Mouse (Mus musculus) right cerebral cortex, adult 18-20 months (tissue): ENCODE measurements around the gene Gal3st1.
"Not testable (repeated sequence)": the region's sequence is repeated elsewhere in the genome, so short reads cannot be mapped to it uniquely, and the experiment has no call there.

Experiments used
- DNase-seq: peaks from one replicate; pipeline ENCODE4 v3.0.0; 2022; ENCODE audit warnings: mixed read lengths

The Gal3st1 gene

GRCm38 (mm10) chr11:3983863-3984745 lies 668 bp downstream of the Gal3st1 start:
- DNase-seq: no peak

- no peak for DNase-seq
These were observed 6.3 kb downstream of the Gal3st1 start for GRCm38 (mm10) chr11:3989748-3990147.

GRCm38 (mm10) chr11:3993132-3993531 lies 9.7 kb downstream of the Gal3st1 start:
- DNase-seq: no peak

- DNase-seq: no peak
These were observed 10.5 kb downstream of the Gal3st1 start for GRCm38 (mm10) chr11:3993914-3994313.

GRCm38 (mm10) chr11:3995511-3995910 lies 12.1 kb downstream of the Gal3st1 start:
- DNase-seq: no peak

- no peak for DNase-seq
These were observed 13.4 kb downstream of the Gal3st1 start for GRCm38 (mm10) chr11:3996840-3997239.

GRCm38 (mm10) chr11:3997978-3998720 lies 14.7 kb downstream of the Gal3st1 start:
- DNase-seq: no peak

- no peak for DNase-seq
These were observed 16.1 kb downstream of the Gal3st1 start for GRCm38 (mm10) chr11:3999547-3999946.

- DNase-seq: peak; percentile 64
These were observed 18.2 kb downstream of the Gal3st1 start for GRCm38 (mm10) chr11:4001603-4002002.

GRCm38 (mm10) chr11:4005220-4005805 lies 21.9 kb downstream of the Gal3st1 start:
- DNase-seq: no peak

GRCm38 (mm10) chr11:4006462-4006861 lies 23.0 kb downstream of the Gal3st1 start:
- DNase-seq: no peak

GRCm38 (mm10) chr11:4012616-4013015 lies 29.2 kb downstream of the Gal3st1 start:
- no peak for DNase-seq

GRCm38 (mm10) chr11:4015796-4016195 lies 32.4 kb downstream of the Gal3st1 start:
- not testable (repeated sequence) for DNase-seq

GRCm38 (mm10) chr11:4022111-4022510 lies 38.7 kb downstream of the Gal3st1 start:
- not testable (repeated sequence) for DNase-seq

- no peak for DNase-seq
These were observed 39.9 kb downstream of the Gal3st1 start for GRCm38 (mm10) chr11:4023321-4023720.

GRCm38 (mm10) chr11:4027066-4027465 lies 43.6 kb downstream of the Gal3st1 start:
- DNase-seq: no peak

GRCm38 (mm10) chr11:4027561-4028334 lies 44.3 kb downstream of the Gal3st1 start:
- peak; percentile 62 for DNase-seq

- no peak for DNase-seq
These were observed 45.9 kb downstream of the Gal3st1 start for GRCm38 (mm10) chr11:4029343-4029742.

- no peak for DNase-seq
These were observed 47.9 kb downstream of the Gal3st1 start, which contains the start of gene Sec14l4 for GRCm38 (mm10) chr11:4031126-4031941. Gene Sec14l4, plus strand, starts transcription at chr11:4031462.

GRCm38 (mm10) chr11:4031961-4032360 lies 48.5 kb downstream of the Gal3st1 start:
- DNase-seq: no peak

- no peak for DNase-seq
These were observed 50.0 kb downstream of the Gal3st1 start for GRCm38 (mm10) chr11:4033471-4033870.

GRCm38 (mm10) chr11:4034169-4034568 lies 50.7 kb downstream of the Gal3st1 start:
- DNase-seq: no peak
